Mouse (Mus musculus): Measurements from ENCODE around the gene Fancc. TPM values are rescaled to one million over a fixed set of nuclear protein-coding genes. Genes with fewer than 3 reads are reported as not detected.

The Fancc gene
- polyA plus RNA-seq, 1 experiment, result 6.8 TPM

DNA sequence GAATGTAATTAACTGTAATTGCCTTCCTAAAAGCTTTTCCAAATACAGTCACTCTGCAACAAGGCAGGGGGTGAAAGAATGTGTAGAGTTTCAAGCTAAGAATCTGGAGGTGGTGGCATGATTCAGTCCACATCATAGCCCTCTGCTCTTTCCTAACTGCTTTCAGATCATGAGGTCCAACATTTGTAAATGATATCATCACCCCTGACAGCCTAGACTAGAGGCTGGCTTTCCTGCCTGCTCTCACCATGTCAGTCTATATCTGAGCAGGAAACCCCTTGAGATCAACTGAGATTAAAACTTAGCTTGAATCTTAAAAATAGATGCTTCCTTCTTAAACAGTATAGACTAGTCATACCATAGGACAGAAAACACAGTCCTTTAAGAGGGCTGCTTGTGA is 75.9 kb downstream of the Fancc start:
- no peak for DNase-seq (ENCODE audit: low read depth)

DNA sequence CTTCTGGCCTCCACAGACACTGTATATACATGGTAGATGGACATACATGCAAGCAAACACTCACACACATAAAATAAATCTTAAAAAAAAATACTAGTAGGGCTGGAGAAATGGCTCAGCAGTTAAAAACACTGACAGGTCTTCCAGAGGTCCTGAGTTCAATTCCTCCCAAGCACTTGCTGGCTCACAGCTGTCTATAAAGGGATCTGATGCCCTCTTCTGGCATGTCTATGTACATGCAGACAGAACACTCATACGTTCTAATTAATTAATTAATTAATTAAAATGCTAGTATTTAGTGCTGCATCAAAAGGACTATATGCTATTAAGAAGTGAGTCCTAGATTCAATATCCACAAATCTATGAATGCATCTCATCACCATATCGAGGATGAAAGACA is 78.9 kb downstream of the Fancc start:
- no peak for DNase-seq (ENCODE audit: low read depth)

DNA sequence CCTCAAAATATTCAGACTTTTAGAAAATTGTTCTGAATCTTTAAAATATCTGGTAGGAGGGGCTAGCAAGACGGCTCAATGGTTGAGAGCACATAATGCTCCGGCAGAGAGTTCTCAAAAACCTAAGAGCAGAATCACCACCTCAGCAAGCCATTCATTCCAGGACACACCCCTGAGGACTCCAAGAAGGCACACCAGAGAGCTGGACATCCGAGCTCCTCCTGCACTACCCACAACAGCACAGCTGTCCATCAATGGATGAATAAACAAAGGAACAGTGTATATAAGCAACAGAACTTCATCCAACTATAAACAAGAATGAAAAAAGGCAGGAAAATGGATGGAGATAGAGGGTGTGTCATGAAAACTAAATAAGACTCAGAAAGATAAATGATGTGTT is 80.3 kb downstream of the Fancc start:
- no peak for DNase-seq (ENCODE audit: low read depth)

DNA sequence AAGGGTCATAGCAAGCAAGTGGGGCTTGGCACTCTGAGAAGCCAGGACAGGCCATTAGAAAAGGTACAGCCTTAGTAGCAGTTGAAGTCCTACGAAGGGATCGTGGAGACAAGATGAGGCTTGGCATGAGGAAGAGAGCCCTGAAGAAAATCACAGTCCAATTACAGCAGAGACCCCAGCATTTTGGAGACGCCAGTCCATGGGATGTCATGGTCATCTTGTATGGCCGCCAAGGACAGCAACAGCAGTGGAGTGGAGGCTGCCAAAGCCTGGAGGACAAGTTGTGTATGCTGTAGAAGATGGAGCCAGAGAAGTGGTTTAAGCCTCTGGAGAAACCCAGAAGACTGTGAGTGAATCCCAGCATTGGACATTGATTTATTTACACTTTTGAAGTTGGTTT is 84.4 kb downstream of the Fancc start:
- DNase-seq (ENCODE audit: low read depth), result no peak

- DNase-seq (ENCODE audit: low read depth), result no peak
These were observed 85.6 kb downstream of the Fancc start for GRCm38 (mm10) chr13:63411310-63412022.

- peak; percentile 57 for DNase-seq (ENCODE audit: low read depth)
These were observed 86.3 kb downstream of the Fancc start for GRCm38 (mm10) chr13:63410578-63411298.

- DNase-seq (ENCODE audit: low read depth), result no peak
These were observed 91.9 kb downstream of the Fancc start for GRCm38 (mm10) chr13:63405151-63405550.

DNA sequence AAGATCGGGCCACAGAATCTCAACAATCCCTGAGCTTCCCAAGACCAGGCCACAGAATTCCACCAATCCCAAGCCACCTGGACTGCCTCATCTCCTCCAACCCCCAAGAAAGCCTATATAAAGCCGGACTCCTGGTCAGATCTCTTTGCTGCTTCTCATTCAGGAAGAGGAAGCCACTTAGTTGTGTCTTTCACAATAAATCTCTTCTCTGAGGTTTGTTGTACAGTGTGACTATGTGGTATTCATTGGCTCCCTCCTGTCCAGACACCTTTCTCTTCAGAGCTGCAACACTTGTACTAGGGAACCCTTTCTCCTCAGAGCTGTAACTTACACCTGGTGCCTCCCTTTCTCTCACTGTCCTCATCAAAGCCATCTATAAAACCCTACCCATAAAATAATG is 92.4 kb downstream of the Fancc start:
- no peak for DNase-seq (ENCODE audit: low read depth)

GRCm38 (mm10) chr13:63402823-63403222 is 94.3 kb downstream of the Fancc start:
- no peak for DNase-seq (ENCODE audit: low read depth)

GRCm38 (mm10) chr13:63400069-63400468 is 97.0 kb downstream of the Fancc start:
- no peak for DNase-seq (ENCODE audit: low read depth)

GRCm38 (mm10) chr13:63397420-63397819 is 99.7 kb downstream of the Fancc start:
- no peak for DNase-seq (ENCODE audit: low read depth)

DNA sequence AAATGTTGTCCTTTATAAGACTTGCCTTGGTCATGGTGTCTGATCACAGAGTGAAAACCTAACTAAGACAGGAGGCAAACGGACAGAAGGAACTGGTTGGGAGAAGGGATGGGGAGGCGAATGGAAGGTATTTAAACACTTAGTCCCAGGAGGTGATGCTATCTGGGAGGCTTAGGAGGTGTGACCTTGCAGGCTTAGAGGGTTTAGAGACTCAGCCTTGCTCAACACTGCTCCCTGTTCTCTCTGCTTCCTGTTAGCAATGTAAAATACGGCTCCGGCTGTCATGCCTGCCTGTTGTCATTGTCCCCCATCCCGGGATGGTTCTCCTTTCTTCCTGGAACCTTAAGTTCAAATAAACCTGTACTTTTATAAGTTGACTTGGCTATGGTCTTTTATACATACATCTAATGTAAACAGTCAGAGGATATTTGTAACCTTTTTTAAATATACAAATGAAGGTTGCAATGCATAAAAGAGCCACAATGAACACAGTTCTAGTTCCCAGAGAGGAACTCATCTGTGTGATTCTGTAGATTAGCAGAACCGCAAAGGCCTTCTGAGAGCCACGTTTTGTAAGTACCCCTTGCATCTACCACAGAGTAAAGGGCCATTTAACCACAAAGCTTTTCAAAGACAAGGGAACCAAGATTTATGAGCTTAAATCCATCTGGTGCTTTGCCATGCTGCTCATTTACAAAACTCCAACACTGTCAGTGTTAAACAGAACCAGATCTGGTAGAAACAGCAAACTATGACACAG is 102.6 kb downstream of the Fancc start:
- no peak for DNase-seq (ENCODE audit: low read depth)

GRCm38 (mm10) chr13:63385234-63385633 is 111.8 kb downstream of the Fancc start:
- no peak for DNase-seq (ENCODE audit: low read depth)

DNA sequence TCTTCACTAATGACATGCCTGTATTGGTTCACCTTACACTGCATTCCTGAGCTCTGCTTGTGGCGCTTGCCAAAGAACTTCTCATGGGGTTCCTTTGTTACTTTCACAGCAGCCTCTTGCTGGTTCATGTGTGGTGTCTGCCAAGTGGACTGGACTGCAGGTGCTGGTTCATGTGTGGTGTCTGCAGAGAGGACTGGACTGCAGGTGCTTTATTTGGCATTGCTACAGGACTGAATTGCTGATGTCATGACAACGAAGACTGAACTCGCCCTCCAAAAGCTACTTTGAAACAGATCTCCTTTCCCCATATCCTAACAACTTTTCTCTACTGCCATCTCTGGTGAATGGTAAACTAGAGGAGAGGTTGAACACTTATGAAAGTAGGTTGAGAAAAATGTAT is 112.3 kb downstream of the Fancc start:
- no peak for DNase-seq (ENCODE audit: low read depth)

GRCm38 (mm10) chr13:63382206-63382605 is 114.9 kb downstream of the Fancc start:
- peak; percentile 44 for DNase-seq (ENCODE audit: low read depth)

DNA sequence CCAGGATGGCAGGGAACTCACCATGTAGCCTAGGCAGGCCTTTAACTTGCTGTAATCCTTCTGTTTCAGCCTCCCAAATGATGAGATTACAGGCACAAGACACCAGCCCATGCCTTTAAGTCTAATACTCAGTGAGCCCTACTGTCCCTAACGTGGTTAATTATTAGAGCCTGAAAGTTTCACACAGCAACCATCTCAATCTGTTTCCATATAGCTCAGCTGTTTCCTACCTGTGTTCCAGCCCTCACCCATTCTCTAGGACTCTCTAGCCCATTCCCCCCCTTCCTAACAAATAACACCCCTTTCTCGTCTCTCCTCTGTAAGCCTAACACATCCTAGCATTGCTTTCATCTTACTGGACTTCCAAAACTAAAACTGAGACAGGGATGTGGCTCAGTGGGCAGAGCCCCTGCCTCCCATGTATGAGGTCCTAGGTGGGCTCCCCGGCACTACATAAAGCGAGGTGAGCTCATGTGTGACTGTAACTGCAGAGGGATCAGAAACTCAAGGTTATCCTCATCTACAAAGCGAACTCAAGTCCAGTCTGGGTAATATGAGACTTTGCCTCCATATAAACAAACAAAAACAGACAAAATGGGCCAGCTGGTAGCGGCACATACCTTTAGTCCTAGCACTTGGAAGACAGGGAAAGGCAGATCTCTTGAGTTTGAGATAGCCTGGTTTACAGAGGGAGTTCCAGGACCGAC is 123.5 kb downstream of the Fancc start:
- no peak for DNase-seq (ENCODE audit: low read depth)

- DNase-seq (ENCODE audit: low read depth), result no peak
These were observed 135.3 kb downstream of the Fancc start for GRCm38 (mm10) chr13:63361755-63362154.

- no peak for DNase-seq (ENCODE audit: low read depth)
These were observed 136.8 kb downstream of the Fancc start for GRCm38 (mm10) chr13:63360111-63360885.

DNA sequence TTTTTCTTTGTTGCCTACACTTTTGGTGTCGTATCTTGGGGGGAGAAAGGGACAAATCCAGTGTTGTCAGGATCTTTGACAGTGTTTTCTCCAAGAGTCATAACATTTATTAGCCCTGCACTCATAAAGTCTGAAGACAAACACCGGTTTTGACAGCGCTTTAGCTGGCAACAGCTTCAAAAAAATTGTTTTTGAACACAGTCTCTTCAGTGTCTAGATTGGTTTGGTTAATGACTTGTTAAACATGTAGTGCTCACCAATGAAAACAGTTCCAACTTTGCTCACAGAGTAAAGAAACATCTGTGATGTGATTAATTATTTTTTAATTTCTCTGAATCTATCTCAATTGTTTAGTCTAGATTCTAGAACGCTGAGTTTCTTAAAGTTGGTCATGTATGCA is 137.7 kb downstream of the Fancc start:
- no peak for DNase-seq (ENCODE audit: low read depth)

- DNase-seq (ENCODE audit: low read depth), result no peak
These were observed 140.5 kb downstream of the Fancc start for GRCm38 (mm10) chr13:63356558-63356957.

DNA sequence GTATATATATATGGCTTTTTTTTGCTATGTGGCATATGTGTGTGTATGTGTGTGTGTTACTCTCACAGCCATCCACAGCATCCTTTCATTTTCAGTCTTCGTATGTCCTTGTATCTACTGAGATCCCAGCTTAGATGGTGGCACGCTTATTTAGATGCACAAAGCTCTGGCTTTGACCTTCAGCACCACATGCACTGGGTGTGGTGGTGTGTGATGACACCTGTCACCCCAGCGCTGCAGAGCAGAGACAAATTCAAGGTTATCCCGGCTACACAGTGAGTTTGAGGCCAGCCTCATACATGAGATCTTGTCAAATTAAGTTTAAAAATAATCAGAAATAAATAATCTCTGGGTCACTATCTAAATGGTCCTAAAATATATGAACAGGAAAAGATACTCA is 141.0 kb downstream of the Fancc start:
- no peak for DNase-seq (ENCODE audit: low read depth)

All from gonadal fat pad, adult 2 months (tissue).